Mouse (Mus musculus): Measurements from ENCODE around the gene Defa21.
"Not testable (repeated sequence)": the region's sequence is repeated elsewhere in the genome, so short reads cannot be mapped to it uniquely, and the experiment has no call there.

Gene Defa21

GRCm38 (mm10) chr8:21025245-21025644 lies at the start of gene Defa21:
Defa21 (plus strand) TSS chr8:21025545.
- DNase-seq (ENCODE audit: low spot score), result not testable (repeated sequence)

GRCm38 (mm10) chr8:20979846-20980245 lies 45.5 kb upstream of the Defa21 start:
- DNase-seq (ENCODE audit: low spot score), result no peak

GRCm38 (mm10) chr8:20994042-20994441 lies 31.3 kb upstream of the Defa21 start:
- not testable (repeated sequence) for DNase-seq (ENCODE audit: low spot score)

- no peak for DNase-seq (ENCODE audit: low spot score)
These were observed 28.6 kb upstream of the Defa21 start for GRCm38 (mm10) chr8:20996776-20997175.

GRCm38 (mm10) chr8:20997291-20997690 lies 28.1 kb upstream of the Defa21 start:
- no peak for DNase-seq (ENCODE audit: low spot score)

DNA sequence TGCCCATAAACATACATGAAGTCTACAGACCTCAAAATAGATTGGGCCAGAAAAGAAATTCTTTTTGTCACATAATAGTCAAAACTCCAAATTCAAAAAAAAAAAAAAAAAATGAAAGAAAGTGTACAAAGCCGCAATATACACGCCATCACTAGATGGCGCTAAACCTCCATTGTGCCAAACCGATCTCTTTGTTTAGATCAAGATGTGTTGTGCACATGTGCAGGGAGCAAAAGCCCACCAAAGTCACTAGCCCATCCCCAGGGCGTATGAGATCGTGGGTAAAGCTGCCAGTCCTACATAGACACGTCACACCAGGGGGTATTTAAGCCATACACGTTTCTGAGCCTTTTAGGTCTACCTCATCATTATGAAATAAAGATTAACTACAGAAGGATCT lies 24.2 kb upstream of the Defa21 start:
- no peak for DNase-seq (ENCODE audit: low spot score)

DNA sequence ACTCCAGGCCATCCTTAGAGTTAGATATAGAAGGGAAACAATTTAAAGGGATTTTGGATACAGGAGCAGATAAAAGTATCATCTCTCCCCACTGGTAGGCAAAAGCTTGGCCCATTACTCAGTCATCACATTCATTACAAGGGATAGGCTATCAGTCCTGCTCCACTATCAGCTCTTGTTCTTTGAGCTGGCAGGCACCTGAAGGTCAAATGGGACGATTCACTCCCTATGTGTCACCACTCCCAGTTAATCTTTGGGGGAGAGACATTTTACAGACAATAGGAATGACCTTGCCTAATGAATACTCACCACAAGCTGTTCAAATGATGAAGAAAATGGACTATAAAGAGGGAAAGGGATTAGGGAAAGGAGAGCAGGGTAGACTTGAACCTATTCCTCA lies 18.5 kb upstream of the Defa21 start:
- DNase-seq (ENCODE audit: low spot score), result no peak

- DNase-seq (ENCODE audit: low spot score), result not testable (repeated sequence)
These were observed 16.8 kb upstream of the Defa21 start for GRCm38 (mm10) chr8:21008578-21008977.

- not testable (repeated sequence) for DNase-seq (ENCODE audit: low spot score)
These were observed 14.8 kb upstream of the Defa21 start for GRCm38 (mm10) chr8:21010548-21010947.

DNA sequence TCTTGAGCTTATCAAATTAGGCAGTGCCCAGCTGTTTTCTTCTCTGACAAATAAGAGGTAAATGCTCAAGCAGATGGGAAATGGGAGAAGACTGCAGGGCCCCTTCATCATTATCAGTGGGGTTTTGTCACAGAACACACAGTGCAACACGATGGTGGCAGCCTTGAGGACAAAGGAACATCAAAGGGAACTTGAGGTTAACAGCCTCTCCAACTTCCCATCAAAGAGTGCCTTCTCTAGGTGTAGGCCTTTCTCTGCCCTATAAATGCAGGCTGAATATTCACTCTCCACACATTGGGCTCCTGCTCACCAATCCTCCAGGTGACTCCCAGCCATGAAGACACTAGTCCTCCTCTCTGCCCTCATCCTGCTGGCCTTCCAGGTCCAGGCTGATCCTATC lies 29.4 kb downstream of the Defa21 start, which contains the start of gene Defa23:
Defa23 (plus strand) TSS at position 301 of the 400 bp plus-strand sequence.
- not testable (repeated sequence) for DNase-seq (ENCODE audit: low spot score)

GRCm38 (mm10) chr8:21064738-21065137 lies 39.4 kb downstream of the Defa21 start, which contains the start of gene Defa35:
Defa35 (plus strand) TSS chr8:21065038.
- DNase-seq (ENCODE audit: low spot score), result not testable (repeated sequence)
